Mouse (Mus musculus) lung, embryonic 16.5 days (tissue): ENCODE results near the gene Ifna11. TPM values are rescaled to one million over a fixed set of nuclear protein-coding genes. Genes with fewer than 3 reads are reported as not detected.
"Not testable (repeated sequence)": the region's sequence is repeated elsewhere in the genome, so short reads cannot be mapped to it uniquely, and the experiment has no call there.

Experiments
- ATAC-seq: fragments of 200-750 bp; cut with Nextera tagmentation; 2 replicates; pipeline ENCODE4 v1.8.0; 2017; ENCODE audit warnings: low read depth, mild to moderate bottlenecking, moderate library complexity
- H3K27ac ChIP-seq: fragments of 300-500 bp; sonication (generic); 2 replicates; pipeline ENCODE4 v1.5.1; 2014; ENCODE audit warnings: mild to moderate bottlenecking, control low read depth, low read length
- H3K27me3 ChIP-seq: fragments of 300-500 bp; sonication (generic); 2 replicates; pipeline ENCODE4 v1.6.1; 2014; ENCODE audit warnings: low read depth, low read length, mixed read lengths; ENCODE audit not compliant: control insufficient read depth, insufficient read depth
- H3K36me3 ChIP-seq: fragments of 300-500 bp; sonication (generic); 2 replicates; pipeline ENCODE4 v1.6.1; 2014; ENCODE audit warnings: low read length; ENCODE audit not compliant: control insufficient read depth, insufficient read depth
- H3K4me1 ChIP-seq: fragments of 300-500 bp; sonication (generic); replicated peaks from 2 replicates; pipeline ENCODE4 v1.6.1; 2014; ENCODE audit warnings: low read length, mixed read lengths; ENCODE audit not compliant: control insufficient read depth, insufficient read depth
- H3K4me2 ChIP-seq: fragments of 300-500 bp; sonication (generic); 2 replicates; pipeline ENCODE4 v1.6.1; 2014; ENCODE audit warnings: low read depth, low read length, control low read depth
- H3K4me3 ChIP-seq: fragments of 300-500 bp; sonication (generic); 2 replicates; pipeline ENCODE4 v1.5.1; 2014; ENCODE audit warnings: mild to moderate bottlenecking, low read length, control low read depth
- H3K9ac ChIP-seq: fragments of 300-500 bp; sonication (generic); 2 replicates; pipeline ENCODE4 v1.6.1; 2014; ENCODE audit warnings: low read length, control low read depth
- H3K9me3 ChIP-seq: fragments of 300-500 bp; sonication (generic); 2 replicates; pipeline ENCODE4 v1.6.1; 2016; ENCODE audit warnings: low read length; ENCODE audit not compliant: control insufficient read depth
- WGBS: fragments of 180-500 bp; shearing (Covaris S2); extraction: QIAGEN DNeasy Blood & Tissue Kit; methylation state at CpG from one replicate; pipeline ENCODE4 v1.1.7; 2014; 5-methylcytosine and 5-hydroxymethylcytosine counted together
- polyA plus RNA-seq: library from polyadenylated mRNA; unstranded; fragments of >200 nt; fragmentation: Nextera tagmentation; extraction: Ambion mirVana; gene quantifications from 2 replicates; pipeline ENCODE4 v1.2.1, GENCODE M21; 2015

The Ifna11 gene
- polyA plus RNA-seq, 1 experiment from 2014 or later: not detected

DNA sequence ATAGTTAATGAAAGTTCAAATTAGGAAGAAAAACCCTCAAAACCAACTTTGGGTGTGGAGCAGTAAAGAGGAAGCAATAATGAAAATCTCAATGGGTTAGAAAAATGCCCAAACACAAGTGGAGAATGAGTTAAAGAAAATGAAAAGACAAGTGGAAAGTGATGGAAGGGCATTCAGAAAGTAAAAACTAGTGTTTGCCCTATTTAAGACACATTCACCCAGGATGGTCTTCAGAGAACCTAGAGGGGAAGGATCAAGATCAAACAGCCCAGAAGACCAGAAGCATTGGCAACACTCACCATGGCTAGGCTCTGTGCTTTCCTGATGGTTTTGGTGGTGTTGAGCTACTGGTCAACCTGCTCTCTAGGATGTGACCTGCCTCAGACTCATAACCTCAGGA lies 7.4 kb downstream of the Ifna11 start, which contains the start of gene Ifna6:
Gene Ifna6 (plus strand): TSS at position 301 of the 400 bp plus-strand sequence.
- not testable (repeated sequence) for H3K4me2 ChIP-seq

DNA sequence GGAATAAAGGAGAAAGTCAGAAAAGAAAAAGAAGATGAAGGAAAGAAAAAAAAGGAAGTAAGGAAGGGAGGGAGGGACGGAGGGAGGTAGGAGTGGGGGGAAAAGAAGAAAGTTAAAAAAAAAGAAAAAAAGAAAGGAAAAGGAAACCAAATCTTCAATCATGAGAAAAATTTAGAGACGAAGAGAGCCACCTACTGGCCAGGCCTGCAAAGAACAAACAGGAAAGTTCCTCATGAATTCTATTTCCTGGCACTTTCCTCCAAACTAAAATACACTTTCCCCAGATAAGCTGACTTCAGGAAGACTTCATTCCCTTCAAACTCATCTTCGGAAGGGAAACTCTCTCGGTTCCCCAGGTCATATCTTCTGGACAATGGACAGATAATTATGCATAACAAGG lies 10.8 kb downstream of the Ifna11 start:
- Histone ChIP-seq H3K9ac (no peak overlapping the region), H3K27me3 (no peaks in the 10 kb centered on the region)
- 29% methylated on average over 4 of the region's 4 CpGs for WGBS

More for the DNA sequence above, 7.4 kb downstream of the Ifna11 start, which contains the start of gene Ifna6:
- not testable (repeated sequence) for H3K9me3 ChIP-seq, H3K27ac ChIP-seq, H3K4me1 ChIP-seq, H3K27me3 ChIP-seq, H3K9ac ChIP-seq, H3K36me3 ChIP-seq, H3K4me3 ChIP-seq, ATAC-seq

DNA sequence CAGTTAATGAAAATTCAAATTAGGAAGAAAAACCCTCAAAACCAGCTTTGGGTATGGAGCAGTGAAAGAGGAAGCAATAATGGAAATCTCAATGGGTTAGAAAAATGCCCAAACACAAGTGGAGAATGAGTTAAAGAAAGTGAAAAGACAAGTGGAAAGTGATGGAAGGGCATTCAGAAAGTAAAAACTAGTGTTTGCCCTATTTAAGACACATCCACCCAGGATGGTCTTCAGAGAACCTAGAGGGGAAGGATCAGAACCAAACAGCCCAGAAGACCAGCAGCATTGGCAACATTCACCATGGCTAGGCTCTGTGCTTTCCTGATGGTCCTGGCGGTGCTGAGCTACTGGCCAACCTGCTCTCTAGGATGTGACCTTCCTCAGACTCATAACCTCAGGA lies 15.5 kb downstream of the Ifna11 start, which contains the start of gene Ifna5:
Gene Ifna5 (plus strand): TSS at position 301 of the 400 bp plus-strand sequence.
- not testable (repeated sequence) for H3K4me3 ChIP-seq, H3K9me3 ChIP-seq, H3K27me3 ChIP-seq, H3K4me1 ChIP-seq, H3K27ac ChIP-seq, H3K36me3 ChIP-seq, H3K9ac ChIP-seq, H3K4me2 ChIP-seq, ATAC-seq
- WGBS: 93% methylated on average over 1 of the region's 1 CpGs

More for the DNA sequence above, 10.8 kb downstream of the Ifna11 start:
- Histone ChIP-seq H3K4me2 (no peak overlapping the region), H3K4me3 (no peak overlapping the region), H3K9me3 (no peaks in the 10 kb centered on the region), H3K27ac (no peak overlapping the region), H3K36me3 (no peaks in the 10 kb centered on the region), H3K4me1 (no peaks in the 10 kb centered on the region)
- ATAC-seq: no peak

DNA sequence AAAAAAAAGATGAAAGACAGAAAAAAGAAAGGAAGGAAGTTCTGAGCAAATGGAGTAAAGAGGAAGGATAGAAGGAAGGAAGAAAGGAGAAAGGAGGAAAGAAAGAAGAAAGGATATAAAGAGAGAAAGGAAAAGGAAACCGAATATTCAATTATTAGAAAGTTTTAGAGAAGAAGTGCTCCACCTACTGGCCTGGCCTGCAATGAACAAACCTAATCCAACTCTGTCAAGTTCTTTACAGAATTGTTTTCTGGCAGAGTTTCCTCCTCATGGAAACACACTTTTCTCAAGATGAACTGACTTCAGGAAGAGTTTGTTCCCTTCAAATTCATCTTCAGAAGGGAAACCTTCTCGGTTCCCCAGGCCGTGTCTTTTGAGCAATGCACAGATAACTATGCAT lies 19.1 kb downstream of the Ifna11 start:
- WGBS: 33% methylated on average over 3 of the region's 3 CpGs
- ATAC-seq: no peak
- no peaks in the 10 kb centered on the region for H3K9me3 ChIP-seq
- no peak overlapping the region for H3K27ac ChIP-seq
- H3K9ac ChIP-seq: no peak overlapping the region
- no peak overlapping the region for H3K4me3 ChIP-seq
- no peaks in the 10 kb centered on the region for H3K4me1 ChIP-seq
- H3K27me3 ChIP-seq: no peaks in the 10 kb centered on the region
- H3K36me3 ChIP-seq: no peaks in the 10 kb centered on the region
- no peak overlapping the region for H3K4me2 ChIP-seq

DNA sequence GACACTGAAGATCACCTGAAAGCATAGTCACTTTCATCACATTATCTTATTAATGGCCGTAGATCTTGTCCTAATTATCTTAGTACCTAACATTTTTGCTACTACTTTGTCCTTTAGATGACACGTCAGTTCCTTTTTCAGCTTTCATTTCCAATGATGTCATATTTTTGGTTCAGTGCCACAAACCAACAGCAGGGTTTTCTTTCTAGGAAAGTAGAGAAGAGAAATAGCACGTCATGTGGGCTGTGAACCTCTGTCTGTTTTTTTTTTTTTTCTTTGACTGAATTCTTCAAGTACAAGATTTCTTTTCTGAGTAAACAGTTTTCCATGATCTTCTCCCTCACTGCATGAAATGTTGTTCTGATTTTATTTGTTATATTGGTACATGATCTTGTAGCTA lies 20.3 kb downstream of the Ifna11 start:
- no peaks in the 10 kb centered on the region for H3K36me3 ChIP-seq
- WGBS: 50% methylated on average over 3 of the region's 3 CpGs
- no peaks in the 10 kb centered on the region for H3K27me3 ChIP-seq
- no peak overlapping the region for H3K4me2 ChIP-seq
- H3K27ac ChIP-seq: no peak overlapping the region
- H3K4me3 ChIP-seq: no peak overlapping the region
- no peaks in the 10 kb centered on the region for H3K4me1 ChIP-seq
- no peak overlapping the region for H3K9ac ChIP-seq
- ATAC-seq: no peak
- no peaks in the 10 kb centered on the region for H3K9me3 ChIP-seq

DNA sequence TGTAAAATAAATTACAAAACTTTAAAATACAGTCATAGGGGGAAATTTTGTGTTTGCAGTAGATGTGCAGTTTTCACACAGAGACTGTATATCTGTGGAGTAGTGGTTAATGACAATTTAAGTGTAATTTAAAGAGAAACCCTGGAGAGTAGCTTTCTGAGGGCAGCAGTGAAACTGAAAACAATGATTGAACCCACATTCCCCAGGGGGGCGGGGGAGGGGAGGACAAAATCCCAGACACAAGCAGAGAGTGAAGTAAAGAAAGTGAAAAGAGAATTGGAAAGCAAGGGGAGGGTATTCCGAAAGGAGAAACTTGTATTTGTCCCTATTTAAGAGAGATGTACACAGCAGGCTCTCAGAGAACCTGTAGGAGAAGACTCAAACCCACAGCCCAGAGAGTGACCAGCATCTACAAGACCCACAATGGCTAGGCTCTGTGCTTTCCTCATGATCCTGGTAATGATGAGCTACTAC lies 21.7 kb downstream of the Ifna11 start, which contains the start of gene Ifna4:
Gene Ifna4 (plus strand): TSS at position 424 of the 474 bp plus-strand sequence.
- ATAC-seq: no peak
- 58% methylated on average over 2 of the region's 2 CpGs for WGBS
- no peaks in the 10 kb centered on the region for H3K4me1 ChIP-seq

DNA sequence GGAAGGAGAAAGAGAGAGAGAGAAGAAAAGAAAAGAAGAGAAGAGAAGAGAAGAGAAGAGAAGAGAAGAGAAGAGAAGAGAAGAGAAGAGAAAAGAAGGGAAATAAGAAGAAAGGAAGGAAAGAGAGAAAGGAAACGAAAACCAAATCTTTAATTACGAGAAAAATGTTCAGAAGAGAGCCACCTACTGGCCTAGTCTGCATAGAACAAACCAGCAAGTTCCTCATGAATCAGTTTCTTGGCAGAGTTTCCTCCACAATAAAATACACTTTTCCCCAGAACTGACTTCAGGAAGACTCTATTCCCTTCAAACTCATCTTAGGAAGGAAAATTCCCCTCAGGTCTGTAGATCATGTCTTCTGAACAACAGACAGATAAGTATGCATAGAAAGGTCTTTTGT lies 25.6 kb downstream of the Ifna11 start:
- ATAC-seq: no peak

More for the DNA sequence above, 21.7 kb downstream of the Ifna11 start, which contains the start of gene Ifna4:
- H3K36me3 ChIP-seq: no peaks in the 10 kb centered on the region
- no peak within 1 kb of the TSS for H3K4me3 ChIP-seq
- no peak within 1 kb of the TSS for H3K9ac ChIP-seq
- H3K27ac ChIP-seq: no peak within 1 kb of the TSS
- no peaks in the 10 kb centered on the region for H3K27me3 ChIP-seq
- no peaks in the 10 kb centered on the region for H3K9me3 ChIP-seq
- no peak within 1 kb of the TSS for H3K4me2 ChIP-seq

DNA sequence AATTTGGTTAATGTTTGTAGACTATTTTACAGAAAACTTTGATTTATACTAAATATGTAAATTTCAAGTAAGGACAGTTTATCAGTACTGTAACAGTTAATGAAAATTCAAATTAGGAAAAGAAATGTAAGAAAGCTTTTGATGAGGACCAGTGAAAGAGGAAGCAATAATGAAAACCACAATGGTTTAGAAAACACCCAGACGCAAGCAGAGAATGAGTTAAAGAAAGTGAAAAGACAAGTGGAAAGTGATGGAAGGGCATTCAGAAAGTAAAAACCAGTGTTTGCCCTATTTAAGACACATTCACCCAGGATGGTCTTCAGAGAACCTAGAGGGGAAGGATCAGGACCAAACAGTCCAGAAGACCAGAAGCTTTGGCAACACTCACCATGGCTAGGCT lies 29.9 kb downstream of the Ifna11 start, which contains the start of gene Ifna1:
Gene Ifna1 (plus strand): TSS at position 390 of the 400 bp plus-strand sequence.
- H3K36me3 ChIP-seq: no peaks in the 10 kb centered on the region
- H3K27ac ChIP-seq: no peak within 1 kb of the TSS
- 71% methylated on average over 1 of the region's 1 CpGs for WGBS
- H3K27me3 ChIP-seq: no peaks in the 10 kb centered on the region
- H3K4me1 ChIP-seq: no peaks in the 10 kb centered on the region
- no peak within 1 kb of the TSS for H3K9ac ChIP-seq
- H3K9me3 ChIP-seq: no peaks in the 10 kb centered on the region
- no peak for ATAC-seq
- H3K4me2 ChIP-seq: no peak within 1 kb of the TSS
- H3K4me3 ChIP-seq: no peak within 1 kb of the TSS

More for the DNA sequence above, 25.6 kb downstream of the Ifna11 start:
- Histone ChIP-seq H3K27me3 (no peaks in the 10 kb centered on the region), H3K27ac (no peak overlapping the region), H3K4me1 (no peaks in the 10 kb centered on the region), H3K4me2 (no peak overlapping the region), H3K4me3 (no peak overlapping the region), H3K9ac (no peak overlapping the region), H3K36me3 (no peaks in the 10 kb centered on the region), H3K9me3 (no peaks in the 10 kb centered on the region)
- 56% methylated on average over 2 of the region's 2 CpGs for WGBS

DNA sequence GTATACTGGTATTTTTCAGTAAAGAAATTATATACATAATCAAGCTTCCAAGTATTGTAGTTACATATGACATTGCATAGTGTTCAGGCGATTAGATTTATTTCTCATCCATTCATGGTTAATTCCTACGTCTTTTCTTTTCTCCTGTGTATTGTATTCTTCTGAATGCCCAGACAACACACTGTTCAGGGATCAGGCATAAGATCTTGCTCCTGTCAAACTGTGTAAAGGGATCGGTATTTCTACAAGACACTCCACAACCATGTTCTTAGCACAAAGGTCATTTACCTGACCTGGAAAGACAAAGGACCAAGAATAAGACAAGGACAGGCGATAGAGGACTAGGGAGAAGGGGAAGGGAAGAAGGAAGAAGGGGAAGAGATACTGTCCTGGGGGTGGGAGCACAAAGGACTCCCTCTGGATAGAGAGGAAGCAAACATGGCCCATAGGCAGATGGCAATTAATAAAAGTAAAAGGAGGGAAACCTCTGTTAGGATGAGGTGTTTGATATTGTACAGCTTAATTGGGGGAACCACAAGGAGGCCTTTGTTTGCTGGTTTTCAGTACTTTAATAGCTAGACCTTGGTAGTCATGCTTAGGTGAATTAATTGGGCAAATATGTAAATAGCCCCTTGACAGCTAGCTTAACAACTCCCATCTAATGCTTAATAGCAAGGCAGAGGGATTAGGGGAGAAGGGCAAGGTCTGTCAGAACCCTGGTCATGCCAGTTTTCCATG lies 31.4 kb downstream of the Ifna11 start:
- H3K27me3 ChIP-seq: no peaks in the 10 kb centered on the region

More for the DNA sequence above, 31.4 kb downstream of the Ifna11 start:
- H3K27ac ChIP-seq: no peak overlapping the region
- no peaks in the 10 kb centered on the region for H3K4me1 ChIP-seq
- 59% methylated on average over 4 of the region's 4 CpGs for WGBS
- H3K9me3 ChIP-seq: no peaks in the 10 kb centered on the region
- ATAC-seq: no peak
- no peak overlapping the region for H3K4me2 ChIP-seq
- no peaks in the 10 kb centered on the region for H3K36me3 ChIP-seq
- no peak overlapping the region for H3K9ac ChIP-seq
- no peak overlapping the region for H3K4me3 ChIP-seq
